Mouse (Mus musculus) regulatory T cell (primary cell): ENCODE data around the gene Rgcc.

ENCODE experiments used
- in situ Hi-C: fragments of 300-600 bp; cut with MboI, MseI; formaldehyde crosslinking; loops from one replicate; pipeline ENCODE4 v1.15.1; 2025; ENCODE audit warnings: high pct_unique_total_duplicates

The Rgcc gene

GRCm38 (mm10) chr14:79300641-79301350 is 649 bp downstream of the Rgcc start:
- in situ Hi-C loops = loop anchor here (5.0 kb wide), 1 partner anchor 58 kb away; no protein-coding TSS in a partner anchor

GRCm38 (mm10) chr14:79299796-79300195 is 1.6 kb downstream of the Rgcc start:
- in situ Hi-C loops = loop anchor here (5.0 kb wide), 1 partner anchor 57 kb away; no protein-coding TSS in a partner anchor

DNA sequence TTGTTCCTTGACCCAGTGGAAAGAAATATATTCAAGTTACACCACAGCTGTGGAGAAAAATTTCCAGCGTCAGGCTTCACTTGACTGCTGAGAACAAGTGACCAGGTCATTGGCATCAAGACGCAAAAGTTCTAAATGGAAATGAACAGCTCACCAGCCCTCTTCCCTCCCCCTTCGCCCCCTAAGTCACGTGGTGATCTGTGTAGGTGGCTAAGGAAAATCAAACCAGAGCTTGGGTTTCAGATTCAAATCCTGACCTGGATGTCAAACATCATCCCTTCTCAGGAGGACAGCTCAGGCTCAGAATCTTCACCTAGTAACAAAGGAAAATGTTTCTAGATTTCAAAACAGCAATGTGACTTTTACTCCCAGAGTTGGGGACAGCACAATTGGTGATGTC is 2.2 kb downstream of the Rgcc start:
- in situ Hi-C loops = no loop called here

DNA sequence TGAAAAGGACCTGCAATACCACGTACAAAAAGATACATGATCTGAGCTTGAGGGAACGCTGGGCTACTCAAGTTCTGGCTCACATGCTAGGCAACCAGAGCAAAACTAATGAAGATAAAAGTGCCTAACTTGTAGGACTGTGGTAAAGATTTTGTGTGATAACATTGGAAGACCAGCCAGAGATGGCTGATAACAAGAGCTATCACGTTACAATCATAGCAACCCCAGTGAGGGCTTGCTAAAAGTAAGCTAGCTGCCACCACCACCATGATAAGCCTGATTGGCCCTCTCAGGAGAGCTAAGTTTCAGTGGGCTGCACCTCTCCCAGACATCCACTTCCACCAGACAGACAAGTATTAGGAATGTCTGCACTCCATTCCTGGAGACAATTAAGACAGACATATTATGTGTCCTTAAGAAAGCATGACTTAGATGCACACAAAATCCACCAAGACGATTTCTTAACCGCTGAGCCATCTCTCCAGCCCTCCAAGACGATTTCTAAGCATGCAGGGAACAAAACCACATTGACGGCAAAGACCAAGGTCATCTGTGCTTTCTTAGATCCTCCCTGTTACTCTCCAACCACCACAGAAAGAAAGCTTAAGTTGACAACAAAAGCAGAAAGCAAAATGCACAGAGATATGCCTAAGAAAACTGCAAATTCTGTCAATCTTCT is 3.0 kb downstream of the Rgcc start:
- in situ Hi-C loops = no loop called here

- in situ Hi-C loops = no loop called here
Measured at GRCm38 (mm10) chr14:79296836-79297235, 4.6 kb downstream of the Rgcc start.

GRCm38 (mm10) chr14:79296201-79296600 is 5.2 kb downstream of the Rgcc start:
- in situ Hi-C loops = no loop called here

DNA sequence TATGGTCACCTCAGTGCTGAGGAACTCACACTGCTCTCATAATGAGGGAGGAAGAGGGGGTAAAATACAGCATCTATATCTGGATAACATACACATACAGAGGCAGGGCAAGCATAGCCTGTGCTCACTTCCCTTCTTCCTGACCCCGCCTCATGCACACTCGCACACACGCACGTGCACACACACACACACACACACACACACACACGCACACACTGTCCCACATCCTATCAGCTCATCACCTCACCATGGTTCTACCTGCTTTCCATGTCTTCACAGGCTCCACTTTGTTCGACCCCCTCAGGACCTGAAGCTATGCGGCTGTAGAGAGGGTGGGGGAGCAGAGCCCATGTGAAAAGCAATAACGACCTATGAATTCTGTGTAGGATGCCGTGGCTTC is 5.9 kb downstream of the Rgcc start:
- in situ Hi-C loops = no loop called here

GRCm38 (mm10) chr14:79294950-79295349 is 6.5 kb downstream of the Rgcc start:
- in situ Hi-C loops = no loop called here

DNA sequence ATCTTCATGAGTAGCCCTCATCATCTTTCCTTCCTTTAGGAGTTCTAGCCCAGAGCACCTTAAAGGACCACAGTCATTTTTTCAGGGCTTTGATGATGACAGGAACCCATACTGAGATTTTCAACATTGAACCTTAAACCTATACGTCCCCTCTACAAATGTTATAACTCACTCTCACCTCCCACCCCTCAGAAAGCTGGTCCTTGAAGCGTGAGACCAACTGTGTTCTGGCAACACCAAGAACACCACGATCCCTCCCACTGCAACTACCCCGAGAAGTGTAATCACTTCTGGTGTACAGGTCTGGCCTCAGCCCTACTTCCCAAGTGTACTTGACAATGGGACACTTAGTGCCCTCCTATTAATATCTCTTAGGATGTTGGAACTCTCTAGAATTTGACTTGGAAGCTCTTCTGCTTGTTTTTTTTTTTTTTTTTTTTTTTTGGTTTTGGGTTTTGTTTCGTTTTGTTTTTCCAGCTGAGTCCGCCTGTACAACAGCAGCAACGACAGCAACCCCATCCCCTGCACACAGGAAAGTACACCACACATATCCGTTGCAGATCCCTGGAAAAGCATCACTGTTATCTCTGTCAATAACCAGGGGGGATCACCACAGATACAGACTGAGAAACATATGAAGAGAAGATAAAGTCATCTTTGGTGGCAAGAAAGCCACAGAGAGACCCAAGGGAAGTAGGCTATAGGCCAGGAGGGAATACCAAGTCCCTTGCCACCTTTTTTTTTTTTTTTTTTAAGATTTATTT is 7.2 kb downstream of the Rgcc start:
- in situ Hi-C loops = no loop called here

GRCm38 (mm10) chr14:79293119-79293780 is 8.2 kb downstream of the Rgcc start:
- in situ Hi-C loops = no loop called here

GRCm38 (mm10) chr14:79291629-79292028 is 9.8 kb downstream of the Rgcc start:
- in situ Hi-C loops = no loop called here

DNA sequence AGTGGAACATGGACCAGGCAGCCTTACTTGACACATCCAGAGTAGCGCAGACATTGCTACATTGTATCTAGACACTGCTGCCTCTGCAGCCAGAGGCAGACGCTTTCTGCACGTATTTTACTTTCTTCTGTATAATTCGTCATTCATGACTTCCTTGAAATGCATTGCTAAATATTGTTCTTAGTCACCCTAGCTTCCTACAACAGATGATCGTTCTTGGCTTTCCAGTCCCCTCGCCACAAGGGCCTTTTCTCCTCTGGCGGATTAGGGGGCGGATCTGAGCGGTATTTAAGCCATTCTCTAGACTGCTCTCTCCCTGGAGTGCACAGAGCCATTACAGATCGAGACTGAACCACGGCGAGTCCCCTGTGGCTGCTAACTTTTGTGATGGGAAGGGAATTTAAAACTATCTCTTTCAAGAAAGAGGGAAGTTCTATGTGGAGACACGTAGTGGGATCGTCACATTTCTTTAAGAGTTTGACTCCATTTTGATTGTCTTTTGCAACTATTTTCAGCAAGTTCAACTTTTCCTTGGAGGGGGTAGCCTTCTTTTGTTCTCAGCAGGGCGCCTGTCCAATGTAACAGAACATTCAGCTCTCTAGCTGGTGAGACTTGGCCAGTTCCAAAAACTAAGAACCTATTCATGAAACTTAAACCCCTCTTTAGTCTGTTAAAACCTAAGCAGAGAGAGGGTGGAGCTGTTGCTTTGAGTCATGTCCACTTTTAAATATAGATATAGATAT is 10.6 kb downstream of the Rgcc start:
- in situ Hi-C loops = no loop called here

GRCm38 (mm10) chr14:79289909-79290308 is 11.5 kb downstream of the Rgcc start:
- in situ Hi-C loops = loop anchor here (5.0 kb wide), 1 partner anchor 37 kb away; no protein-coding TSS in a partner anchor

DNA sequence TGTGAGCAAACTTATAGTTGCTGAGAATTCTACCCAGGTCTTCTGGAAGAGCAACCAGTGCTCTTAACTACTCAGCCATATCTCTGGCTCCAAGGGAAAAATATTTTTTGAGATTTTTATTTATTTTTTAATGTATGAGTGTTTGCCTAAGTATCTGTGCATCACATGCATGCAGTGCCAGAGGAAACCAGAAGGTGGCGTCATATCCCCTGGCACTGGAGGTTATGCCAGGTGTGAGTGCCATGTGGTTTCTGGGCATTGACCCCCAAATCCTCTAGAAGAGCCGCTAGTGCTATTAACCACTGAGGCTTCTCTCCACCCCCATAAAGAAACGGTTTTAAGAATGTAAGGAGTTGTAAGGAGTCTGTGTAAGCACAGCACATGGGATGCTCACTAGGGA is 13.2 kb downstream of the Rgcc start:
- in situ Hi-C loops = loop anchor here (5.0 kb wide), 1 partner anchor 39 kb away; no protein-coding TSS in a partner anchor

- in situ Hi-C loops = loop anchor here (5.0 kb wide), 1 partner anchor 40 kb away; no protein-coding TSS in a partner anchor
Measured at GRCm38 (mm10) chr14:79287251-79287863, 14.1 kb downstream of the Rgcc start.

DNA sequence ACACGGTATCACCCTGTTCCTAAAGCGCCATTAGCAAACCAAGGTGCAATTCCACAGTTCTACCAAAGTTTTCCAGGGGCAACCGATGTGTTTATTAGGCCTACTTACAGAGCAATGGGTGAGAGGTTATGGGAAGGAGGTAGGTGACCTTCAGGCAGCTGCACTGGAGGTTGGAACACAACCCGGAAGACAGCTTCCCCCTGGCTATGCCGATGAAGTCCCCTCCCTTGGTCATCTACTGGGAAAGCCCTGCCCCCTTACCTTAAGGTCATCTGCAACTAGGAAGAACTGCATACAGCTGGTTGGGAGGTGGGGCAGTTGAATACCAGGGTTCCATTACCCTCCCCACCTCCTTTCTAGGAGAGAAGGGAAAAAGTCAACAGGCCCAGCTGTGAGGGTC is 15.9 kb downstream of the Rgcc start:
- in situ Hi-C loops = loop anchor here (5.0 kb wide), 1 partner anchor 42 kb away; no protein-coding TSS in a partner anchor

GRCm38 (mm10) chr14:79284616-79285015 is 16.8 kb downstream of the Rgcc start:
- in situ Hi-C loops = loop anchor here (5.0 kb wide), 1 partner anchor 43 kb away; no protein-coding TSS in a partner anchor

DNA sequence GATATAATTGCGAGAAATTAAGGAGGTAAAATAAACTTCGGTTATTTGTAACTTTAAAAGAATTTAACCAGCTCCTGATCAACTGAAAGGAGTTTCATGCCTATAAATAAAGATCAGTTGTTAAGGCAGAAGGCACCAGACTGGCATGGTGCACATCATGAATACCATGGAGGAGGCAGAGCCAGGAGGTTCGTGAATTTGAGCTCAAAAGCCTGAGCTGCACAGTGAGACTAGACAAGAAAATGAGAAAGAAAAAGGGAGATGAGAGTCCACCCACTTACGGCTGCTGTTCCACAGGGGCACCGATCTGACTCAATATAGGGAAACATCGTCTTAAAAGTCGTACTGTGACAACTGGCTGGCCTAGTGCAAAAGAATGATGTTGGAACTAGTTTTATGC is 17.5 kb downstream of the Rgcc start:
- in situ Hi-C loops = no loop called here

- in situ Hi-C loops = no loop called here
Measured at GRCm38 (mm10) chr14:79281894-79282553, 19.4 kb downstream of the Rgcc start.

DNA sequence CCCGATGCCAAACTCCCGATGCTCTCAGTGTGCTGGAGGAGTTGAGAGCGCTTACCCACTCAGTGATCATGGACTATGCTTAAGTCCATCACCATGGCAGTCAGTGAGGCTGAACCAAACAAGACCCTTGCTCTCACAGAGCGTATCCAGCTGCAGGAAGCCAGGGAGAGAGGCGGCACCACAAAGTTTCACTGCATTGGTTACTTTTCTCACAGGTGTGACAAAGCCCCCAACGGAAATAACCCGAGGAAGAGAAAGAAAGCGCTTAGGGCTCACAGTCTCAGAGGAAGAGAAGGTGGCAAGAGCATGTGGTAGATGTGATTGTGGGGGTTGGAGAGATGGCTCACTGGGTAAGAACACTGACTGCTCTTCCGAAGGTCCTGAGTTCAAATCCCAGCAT is 21.0 kb downstream of the Rgcc start:
- in situ Hi-C loops = no loop called here
